In genomic region chr4:48734854-48735564, GRCm38 (mm10) we compare ENCODE assay signal across 13 mouse cellular contexts.
A peak's percentile ranks its signal among the peaks of the same experiment; 100 is the strongest.
DNase-seq lines count a peak whose midpoint lies in the region; ATAC-seq and TF ChIP-seq lines count a peak whose summit lies in the region.
"Had no signal": no experiment of that assay in that cellular context is flagged by ENCODE, and none has a peak within 500 bp of the region (broad histone marks: within the 10 kb centered on the region; RNA-seq: fewer than 3 reads in every experiment).

No protein-coding gene starts in this region.

- H3K9me3 ChIP-seq in heart, embryonic 13.5 days = no peaks in the 10 kb centered on the region
- no peaks in the 10 kb centered on the region for H3K9me3 ChIP-seq in heart, embryonic 11.5 days (replicated peaks; ENCODE audit: control insufficient read depth, low read length)
- no peaks in the 10 kb centered on the region for H3K9me3 ChIP-seq in limb, embryonic 11.5 days (ENCODE audit: control insufficient read depth, low read length)
- no peaks in the 10 kb centered on the region for H3K9me3 ChIP-seq in limb, embryonic 10.5 days (replicated peaks)
- H3K9me3 ChIP-seq in embryonic facial prominence, embryonic 14.5 days (ENCODE audit: control insufficient read depth, low read length) = no peaks in the 10 kb centered on the region
- H3K9me3 ChIP-seq: midbrain, embryonic 13.5 days had no signal

- TF ChIP-seq POLR2A in myocyte (IDR thresholded peaks at IDR 0.05; ENCODE audit: insufficient read length, low read depth) = no peak

- no peak overlapping the region for H3K27ac ChIP-seq in heart, embryonic 13.5 days (replicated peaks)
- no peak overlapping the region for H3K27ac ChIP-seq in heart, embryonic 11.5 days (ENCODE audit: low read depth, low read length)
- H3K27ac ChIP-seq in limb, embryonic 11.5 days (replicated peaks; ENCODE audit: low read depth, low read length) = no peak overlapping the region
- no peak overlapping the region for H3K27ac ChIP-seq in limb, embryonic 10.5 days
- no peak overlapping the region for H3K27ac ChIP-seq in embryonic facial prominence, embryonic 14.5 days (replicated peaks; ENCODE audit: low read depth, low read length)
- H3K27ac ChIP-seq: layer of hippocampus, adult 2 months; midbrain, embryonic 13.5 days; stomach, postnatal 0 days had no signal

- ATAC-seq in heart, embryonic 13.5 days (ENCODE audit: extremely low read depth, insufficient number of reproducible peaks, low FRiP score, low TSS enrichment) = no peak
- ATAC-seq in heart, embryonic 11.5 days (replicated peaks; ENCODE audit: insufficient number of reproducible peaks, low FRiP score, low TSS enrichment) = no peak
- peak; percentile 54; the same call in 1 of the 2 replicates for ATAC-seq in limb, embryonic 11.5 days (ENCODE audit: insufficient number of reproducible peaks, low FRiP score, low TSS enrichment, low read depth)
- ATAC-seq in embryonic facial prominence, embryonic 14.5 days (ENCODE audit: low read depth) = no peak
- ATAC-seq: forebrain, embryonic 14.5 days; intestine, postnatal 0 days; midbrain, embryonic 13.5 days had no signal

- no peak overlapping the region for H3K4me3 ChIP-seq in heart, embryonic 13.5 days
- no peak overlapping the region for H3K4me3 ChIP-seq in heart, embryonic 11.5 days (ENCODE audit: low read depth, low read length)
- H3K4me3 ChIP-seq in limb, embryonic 11.5 days (ENCODE audit: low read depth, low read length) = no peak overlapping the region
- H3K4me3 ChIP-seq in limb, embryonic 10.5 days = no peak overlapping the region
- no peak overlapping the region for H3K4me3 ChIP-seq in embryonic facial prominence, embryonic 14.5 days (ENCODE audit: low read depth, low read length)
- H3K4me3 ChIP-seq in myocyte = no peak overlapping the region
- H3K4me3 ChIP-seq: layer of hippocampus, adult 2 months; midbrain, embryonic 13.5 days had no signal

- 0 out of 2 replicates have a peak overlapping the region, but pooled peaks have one; percentile 24 for H3K9ac ChIP-seq in heart, embryonic 13.5 days
- H3K9ac ChIP-seq in heart, embryonic 11.5 days (ENCODE audit: low read depth, low read length) = no peak overlapping the region
- no peak overlapping the region for H3K9ac ChIP-seq in limb, embryonic 11.5 days (ENCODE audit: low read length)
- no peak overlapping the region for H3K9ac ChIP-seq in embryonic facial prominence, embryonic 14.5 days (ENCODE audit: low read depth, low read length)
- H3K9ac ChIP-seq: midbrain, embryonic 13.5 days had no signal

- H3K27me3 ChIP-seq in heart, embryonic 13.5 days (replicated peaks) = no peaks in the 10 kb centered on the region
- H3K27me3 ChIP-seq in heart, embryonic 11.5 days (ENCODE audit: control insufficient read depth, insufficient read depth, low read length) = no peaks in the 10 kb centered on the region
- H3K27me3 ChIP-seq in limb, embryonic 11.5 days (ENCODE audit: control insufficient read depth, insufficient read depth, low read length) = no peaks in the 10 kb centered on the region
- H3K27me3 ChIP-seq in limb, embryonic 10.5 days (ENCODE audit: low read depth, poor library complexity, severe bottlenecking) = no peaks in the 10 kb centered on the region
- H3K27me3 ChIP-seq in embryonic facial prominence, embryonic 14.5 days (replicated peaks; ENCODE audit: control insufficient read depth, insufficient read depth, low read length) = no peaks in the 10 kb centered on the region
- no peaks in the 10 kb centered on the region for H3K27me3 ChIP-seq in myocyte (ENCODE audit: control insufficient read depth, insufficient read depth, insufficient read length)
- H3K27me3 ChIP-seq: midbrain, embryonic 13.5 days had no signal

- WGBS in heart, embryonic 13.5 days = 50% methylated on average over 10 of the region's 10 CpGs
- WGBS in heart, embryonic 11.5 days (ENCODE audit: insufficient replicate concordance) = 56% methylated on average over 10 of the region's 10 CpGs
- WGBS in limb, embryonic 11.5 days = 70% methylated on average over 10 of the region's 10 CpGs
- 78% methylated on average over 10 of the region's 10 CpGs for WGBS in limb, embryonic 10.5 days
- 43% methylated on average over 10 of the region's 10 CpGs for WGBS in embryonic facial prominence, embryonic 14.5 days

- H3K36me3 ChIP-seq in heart, embryonic 13.5 days = no peaks in the 10 kb centered on the region
- H3K36me3 ChIP-seq in heart, embryonic 11.5 days (ENCODE audit: control insufficient read depth, insufficient read depth, low read length) = no peaks in the 10 kb centered on the region
- H3K36me3 ChIP-seq in limb, embryonic 11.5 days (ENCODE audit: control insufficient read depth, insufficient read depth, low read length) = no peaks in the 10 kb centered on the region
- H3K36me3 ChIP-seq in limb, embryonic 10.5 days = no peaks in the 10 kb centered on the region
- no peaks in the 10 kb centered on the region for H3K36me3 ChIP-seq in embryonic facial prominence, embryonic 14.5 days (ENCODE audit: control insufficient read depth, insufficient read depth, low read length)
- no peaks in the 10 kb centered on the region for H3K36me3 ChIP-seq in myocyte (ENCODE audit: control insufficient read depth, insufficient read depth)
- H3K36me3 ChIP-seq: midbrain, embryonic 13.5 days had no signal

- no peak overlapping the region for H3ac ChIP-seq in myocyte (ENCODE audit: control insufficient read depth, insufficient read length)

- peak overlapping the region; percentile 35; the same call in 1 of the 2 replicates for H3K4me2 ChIP-seq in heart, embryonic 13.5 days
- no peak overlapping the region for H3K4me2 ChIP-seq in heart, embryonic 11.5 days
- no peak overlapping the region for H3K4me2 ChIP-seq in limb, embryonic 11.5 days (ENCODE audit: low read depth, severe bottlenecking)
- H3K4me2 ChIP-seq in embryonic facial prominence, embryonic 14.5 days (ENCODE audit: low read depth, low read length) = peak overlapping the region; percentile 23
- H3K4me2 ChIP-seq in myocyte (ENCODE audit: low read depth) = peak overlapping the region; percentile 61
- H3K4me2 ChIP-seq: midbrain, embryonic 13.5 days had no signal

- no peaks in the 10 kb centered on the region for H3K79me2 ChIP-seq in myocyte (ENCODE audit: control insufficient read depth, insufficient read depth)

- H3K4me1 ChIP-seq in heart, embryonic 13.5 days = peaks cover 8% of the 10 kb centered on the region; the same call in 1 of the 2 replicates
- H3K4me1 ChIP-seq in heart, embryonic 11.5 days (ENCODE audit: control insufficient read depth, insufficient read depth, low read length) = no peaks in the 10 kb centered on the region
- H3K4me1 ChIP-seq in limb, embryonic 11.5 days (ENCODE audit: control insufficient read depth, insufficient read depth, low read length) = no peaks in the 10 kb centered on the region
- H3K4me1 ChIP-seq in limb, embryonic 10.5 days = peaks cover 5% of the 10 kb centered on the region; the same call in 1 of the 2 replicates
- H3K4me1 ChIP-seq in embryonic facial prominence, embryonic 14.5 days (ENCODE audit: control insufficient read depth, insufficient read depth, low read length) = 0 out of 2 replicates have a peak, but pooled peaks cover 4% of the 10 kb centered on the region
- H3K4me1 ChIP-seq: midbrain, embryonic 13.5 days had no signal

- peak; percentile 29 for DNase-seq in limb, embryonic 11.5 days (ENCODE audit: low spot score)
- no peak for DNase-seq in limb, embryonic 10.5 days (ENCODE audit: low spot score)
- peak; percentile 50 for DNase-seq in embryonic facial prominence, embryonic 14.5 days (ENCODE audit: low spot score)
- no peak for DNase-seq in Muller cell, postnatal 12 days (ENCODE audit: inconsistent ontology term)
- DNase-seq: cerebellum, adult 11 months had no signal

TF ChIP-seq in myocyte, 11 proteins besides CTCF, POLR2A, EP300 and RAD21:
- TF ChIP-seq MYOG (IDR thresholded peaks at IDR 0.05; ENCODE audit: control insufficient read depth in 1 of 3, insufficient read depth in 1 of 3, insufficient read length in 2 of 3, low read depth in 2 of 3) (no peak), E2F4 (IDR thresholded peaks at IDR 0.05; ENCODE audit: insufficient read depth) (no peak), CEBPB (IDR thresholded peaks at IDR 0.05; ENCODE audit: insufficient read depth, poor library complexity, severe bottlenecking) (no peak)

Comparison
In these comparisons a context has a peak if more than half of its experiments do, and no peak if none do; other contexts are left out.
1. H3K4me2 ChIP-seq: peak in heart, embryonic 13.5 days (single experiment), embryonic facial prominence, embryonic 14.5 days (single experiment) and myocyte (single experiment); none in heart, embryonic 11.5 days (single experiment) and limb, embryonic 11.5 days (single experiment).
2. DNase-seq: peak in limb, embryonic 11.5 days (single experiment) and embryonic facial prominence, embryonic 14.5 days (single experiment); none in limb, embryonic 10.5 days (single experiment) and Muller cell, postnatal 12 days (single experiment).